In the genomic region with DNA sequence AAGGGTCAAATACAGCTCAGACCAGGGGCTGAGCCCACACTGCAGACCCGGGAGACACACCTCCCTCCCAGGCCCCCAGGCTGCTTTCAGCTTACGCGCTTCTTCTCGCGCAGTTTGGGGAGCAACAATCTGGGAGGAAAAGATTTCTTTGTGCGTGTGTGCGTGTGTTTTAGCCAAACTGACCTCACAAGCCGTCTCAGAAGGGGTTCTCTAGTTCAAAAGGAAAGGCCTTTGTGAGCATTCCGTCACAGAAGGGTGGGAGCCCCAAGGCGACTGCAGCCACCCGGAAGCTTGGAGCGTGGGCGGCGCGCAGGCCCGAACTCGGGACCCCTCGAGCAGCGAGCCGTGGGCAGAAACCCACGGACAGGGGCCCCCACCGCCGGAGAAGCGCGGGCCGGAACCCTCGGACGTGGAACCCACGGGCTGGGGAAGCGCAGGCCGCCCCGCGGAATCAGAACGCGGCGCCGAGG, we compare ENCODE assay signal across 8 mouse cellular contexts. TPM values are rescaled to one million over a fixed set of nuclear protein-coding genes. Genes with fewer than 3 reads are reported as not detected.
DNase-seq lines count a peak whose midpoint lies in the region; ATAC-seq and TF ChIP-seq lines count a peak whose summit lies in the region.

No protein-coding gene starts in this region.

- no peaks in the 10 kb centered on the region for H3K27me3 ChIP-seq in heart, embryonic 11.5 days (ENCODE audit: control insufficient read depth, insufficient read depth, low read length)
- H3K27me3 ChIP-seq in E14TG2a.4 (ENCODE audit: insufficient read depth, low read length): no peaks in the 10 kb centered on the region
- H3K27me3 ChIP-seq in hindbrain, embryonic 11.5 days (ENCODE audit: control insufficient read depth, insufficient read depth, low read length): no peaks in the 10 kb centered on the region
- no peaks in the 10 kb centered on the region for H3K27me3 ChIP-seq in liver, embryonic 12.5 days (replicated peaks)

- no peak for DNase-seq in heart, adult 11 months
- peak; percentile 66 for DNase-seq in embryo, embryonic 10 days (ENCODE audit: low spot score)
- DNase-seq in hindbrain, embryonic 11.5 days (ENCODE audit: low spot score): peak; percentile 71
- peak; percentile 52 to 58 for DNase-seq in natural killer cell, adult 2 months (ENCODE audit: low spot score in 2 of 2)
- DNase-seq in c-Kit-positive CD71-positive TER-119-positive erythroid progenitor cells, embryonic 14.5 days (ENCODE audit: low spot score): no peak

- peak overlapping the region; percentile 74 for H3K4me2 ChIP-seq in heart, embryonic 11.5 days
- peak overlapping the region; percentile 47 for H3K4me2 ChIP-seq in hindbrain, embryonic 11.5 days (replicated peaks; ENCODE audit: low read depth, low read length)
- peak overlapping the region; percentile 99 for H3K4me2 ChIP-seq in liver, embryonic 12.5 days

- H3K9ac ChIP-seq in heart, embryonic 11.5 days (ENCODE audit: low read depth, low read length): peak overlapping the region; percentile 94
- H3K9ac ChIP-seq in hindbrain, embryonic 11.5 days (ENCODE audit: low read depth, low read length): peak overlapping the region; percentile 84
- peak overlapping the region; percentile 86 for H3K9ac ChIP-seq in liver, embryonic 12.5 days

- H3K27ac ChIP-seq in heart, embryonic 11.5 days (ENCODE audit: low read depth, low read length): peak overlapping the region; percentile 78
- H3K27ac ChIP-seq in hindbrain, embryonic 11.5 days (ENCODE audit: low read depth, low read length): peak overlapping the region; percentile 65
- peak overlapping the region; percentile 74 for H3K27ac ChIP-seq in liver, embryonic 12.5 days

- no peaks in the 10 kb centered on the region for H3K36me3 ChIP-seq in heart, embryonic 11.5 days (ENCODE audit: control insufficient read depth, insufficient read depth, low read length)
- no peaks in the 10 kb centered on the region for H3K36me3 ChIP-seq in E14TG2a.4 (ENCODE audit: insufficient read depth, low read length)
- H3K36me3 ChIP-seq in hindbrain, embryonic 11.5 days (ENCODE audit: control insufficient read depth, insufficient read depth, low read length): no peaks in the 10 kb centered on the region
- H3K36me3 ChIP-seq in liver, embryonic 12.5 days: no peaks in the 10 kb centered on the region

- peak; percentile 23; the same call in 1 of the 2 replicates for ATAC-seq in heart, embryonic 11.5 days (replicated peaks; ENCODE audit: insufficient number of reproducible peaks, low FRiP score, low TSS enrichment)
- peak; percentile 18 for ATAC-seq in hindbrain, embryonic 11.5 days (ENCODE audit: low FRiP score)
- ATAC-seq in liver, embryonic 12.5 days: no peak

- H3K4me1 ChIP-seq in heart, embryonic 11.5 days (ENCODE audit: control insufficient read depth, insufficient read depth, low read length): no peaks in the 10 kb centered on the region
- H3K4me1 ChIP-seq in E14TG2a.4 (replicated peaks; ENCODE audit: low read depth, low read length): peaks cover 73% of the 10 kb centered on the region
- no peaks in the 10 kb centered on the region; the same call in 1 of the 2 replicates for H3K4me1 ChIP-seq in hindbrain, embryonic 11.5 days (replicated peaks; ENCODE audit: control insufficient read depth, insufficient read depth, low read length)
- peaks cover 29% of the 10 kb centered on the region for H3K4me1 ChIP-seq in liver, embryonic 12.5 days

- peak overlapping the region; percentile 83 for H3K4me3 ChIP-seq in heart, embryonic 11.5 days (ENCODE audit: low read depth, low read length)
- H3K4me3 ChIP-seq in E14TG2a.4 (replicated peaks; ENCODE audit: low read length): peak overlapping the region; percentile 94
- H3K4me3 ChIP-seq in hindbrain, embryonic 11.5 days (ENCODE audit: low read depth, low read length): peak overlapping the region; percentile 85
- peak overlapping the region; percentile 88 for H3K4me3 ChIP-seq in liver, embryonic 12.5 days

- no peak for TF ChIP-seq CTCF in E14TG2a.4 (conservative IDR thresholded peaks at IDR 0.05; ENCODE audit: low read length)

- H3K9me3 ChIP-seq in heart, embryonic 11.5 days (replicated peaks; ENCODE audit: control insufficient read depth, low read length): no peaks in the 10 kb centered on the region
- H3K9me3 ChIP-seq in E14TG2a.4 (ENCODE audit: low read length): 0 out of 2 replicates have a peak, but pooled peaks cover 3% of the 10 kb centered on the region
- no peaks in the 10 kb centered on the region for H3K9me3 ChIP-seq in hindbrain, embryonic 11.5 days (ENCODE audit: control insufficient read depth, low read length)
- H3K9me3 ChIP-seq in liver, embryonic 12.5 days (replicated peaks): no peaks in the 10 kb centered on the region

- under 1% methylated on average over 30 of the region's 37 CpGs for WGBS in heart, embryonic 11.5 days (ENCODE audit: insufficient replicate concordance)
- WGBS in hindbrain, embryonic 11.5 days: under 1% methylated on average over 37 of the region's 37 CpGs
- under 1% methylated on average over 37 of the region's 37 CpGs for WGBS in liver, embryonic 12.5 days (ENCODE audit: insufficient replicate concordance)

RNA-seq across cellular contexts. Expression of gene Zdhhc20, which starts 0.5 kb away (rescaled TPM):
- 39.5 and 52.8 TPM in 2 replicates for polyA plus RNA-seq in heart, embryonic 11.5 days (2014; fragmentation: Nextera tagmentation; extraction: Ambion mirVana)
- polyA plus RNA-seq in hindbrain, embryonic 11.5 days (2014; fragmentation: Nextera tagmentation; extraction: Ambion mirVana): 64.0 and 69.7 TPM in 2 replicates
- polyA plus RNA-seq in liver, embryonic 12.5 days (2016; fragmentation: Nextera tagmentation; extraction: Ambion mirVana): 17.5 and 18.4 TPM in 2 replicates

Comparison
In these comparisons a context has a peak if more than half of its experiments do, and no peak if none do; other contexts are left out.
1. H3K4me2 ChIP-seq: peak in every context shown above with its lines; median percentile 99 in liver, embryonic 12.5 days; 74 in heart, embryonic 11.5 days; 47 in hindbrain, embryonic 11.5 days.
2. DNase-seq: peak in embryo, embryonic 10 days (single experiment), hindbrain, embryonic 11.5 days (single experiment) and natural killer cell, adult 2 months (2 of 2); none in heart, adult 11 months (single experiment) and c-Kit-positive CD71-positive TER-119-positive erythroid progenitor cells, embryonic 14.5 days (single experiment).
3. Peak in every context shown above with its lines, with median percentiles within 50 percentile points of each other: H3K27ac ChIP-seq, H3K4me3 ChIP-seq and H3K9ac ChIP-seq.